Mouse (Mus musculus) limb, embryonic 11.5 days (tissue): ENCODE data around the gene Acvr1. TPM values are rescaled to one million over a fixed set of nuclear protein-coding genes. Genes with fewer than 3 reads are reported as not detected.

Experiments used
- ATAC-seq: fragments of 200-750 bp; cut with Nextera tagmentation; 2 replicates; pipeline ENCODE4 v1.8.0; 2017; ENCODE audit warnings: low read depth; ENCODE audit not compliant: insufficient number of reproducible peaks, low FRiP score, low TSS enrichment
- DNase-seq: peaks from one replicate; pipeline ENCODE4 v3.0.0-alpha.2; 2015; ENCODE audit warnings: low spot score
- H3K27ac ChIP-seq: fragments of 300-500 bp; sonication (generic); replicated peaks from 2 replicates; pipeline ENCODE4 v1.5.1; 2014; ENCODE audit warnings: low read depth, mild to moderate bottlenecking, low read length
- H3K27me3 ChIP-seq: fragments of 300-500 bp; sonication (generic); 2 replicates; pipeline ENCODE4 v1.6.1; 2014; ENCODE audit warnings: mild to moderate bottlenecking, low read length, mixed read lengths; ENCODE audit not compliant: control insufficient read depth, insufficient read depth
- H3K36me3 ChIP-seq: fragments of 300-500 bp; sonication (generic); 2 replicates; pipeline ENCODE4 v1.6.1; 2014; ENCODE audit warnings: mild to moderate bottlenecking, low read length, moderate library complexity, mixed read lengths; ENCODE audit not compliant: control insufficient read depth, insufficient read depth
- H3K4me1 ChIP-seq: fragments of 300-500 bp; sonication (generic); 2 replicates; pipeline ENCODE4 v1.6.1; 2014; ENCODE audit warnings: low read length, mixed read lengths; ENCODE audit not compliant: control insufficient read depth, insufficient read depth
- H3K4me2 ChIP-seq: fragments of 300-500 bp; sonication (generic); 2 replicates; pipeline ENCODE4 v1.6.1; 2014; ENCODE audit warnings: low read depth, mild to moderate bottlenecking, moderate library complexity; ENCODE audit not compliant: severe bottlenecking
- H3K4me3 ChIP-seq: fragments of 300-500 bp; sonication (generic); 2 replicates; pipeline ENCODE4 v1.5.1; 2014; ENCODE audit warnings: low read depth, low read length
- H3K9ac ChIP-seq: fragments of 300-500 bp; sonication (generic); 2 replicates; pipeline ENCODE4 v1.6.1; 2014; ENCODE audit warnings: mild to moderate bottlenecking, low read length
- H3K9me3 ChIP-seq: fragments of 300-500 bp; sonication (generic); 2 replicates; pipeline ENCODE4 v1.6.1; 2016; ENCODE audit warnings: low read length; ENCODE audit not compliant: control insufficient read depth
- WGBS: fragments of 180-500 bp; shearing (Covaris S2); extraction: QIAGEN DNeasy Blood & Tissue Kit; methylation state at CpG from one replicate; pipeline ENCODE4 v1.1.7; 2014; 5-methylcytosine and 5-hydroxymethylcytosine counted together
- polyA plus RNA-seq: library from polyadenylated mRNA; unstranded; fragments of >200 nt; fragmentation: Nextera tagmentation; extraction: Ambion mirVana; gene quantifications from 2 replicates; pipeline ENCODE4 v1.2.1, GENCODE M21; 2014

Acvr1 gene
- polyA plus RNA-seq, 1 experiment from 2014 or later: 5.8 TPM

DNA sequence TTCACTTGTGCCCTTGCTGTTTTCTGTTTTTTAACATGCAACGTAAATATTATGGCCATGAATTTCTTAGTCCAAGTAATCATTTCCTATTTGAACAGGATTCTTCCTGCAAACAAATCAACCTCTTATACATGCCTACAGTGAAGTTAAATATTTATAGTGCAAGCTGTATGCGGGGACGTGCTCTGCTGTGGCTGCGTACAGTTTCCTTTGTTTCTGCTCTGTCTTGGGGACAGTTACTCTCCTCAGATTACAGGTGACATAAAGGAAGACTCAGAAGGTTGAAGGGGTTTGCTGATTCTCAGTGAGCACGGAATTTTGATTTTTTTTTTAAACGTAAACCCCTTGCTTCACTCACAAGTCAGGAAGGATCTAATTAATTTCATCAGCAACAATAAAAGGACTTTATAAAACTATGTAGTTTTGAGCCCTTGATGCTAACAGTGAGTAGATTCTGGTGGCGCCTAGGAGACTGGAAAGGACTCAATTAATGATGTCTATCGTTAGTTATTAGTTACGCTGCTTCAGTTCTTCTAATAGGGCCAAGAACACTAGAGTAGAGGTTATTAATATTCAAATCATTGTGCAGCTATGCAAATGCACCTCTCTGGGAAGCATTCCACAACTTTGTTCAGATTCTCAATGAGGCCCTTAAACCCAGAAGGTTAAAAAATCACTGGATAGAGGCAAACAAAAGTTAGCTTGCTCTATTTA, 189.4 kb downstream of the Acvr1 start:
- H3K4me1 ChIP-seq: no peaks in the 10 kb centered on the region
- no peak overlapping the region for H3K9ac ChIP-seq
- H3K9me3 ChIP-seq: no peaks in the 10 kb centered on the region
- no peak overlapping the region for H3K27ac ChIP-seq
- no peak overlapping the region for H3K4me2 ChIP-seq
- H3K27me3 ChIP-seq: no peaks in the 10 kb centered on the region
- DNase-seq: no peak
- ATAC-seq: no peak
- no peak overlapping the region for H3K4me3 ChIP-seq
- WGBS: 82% methylated on average over 9 of the region's 9 CpGs
- H3K36me3 ChIP-seq: no peaks in the 10 kb centered on the region

DNA sequence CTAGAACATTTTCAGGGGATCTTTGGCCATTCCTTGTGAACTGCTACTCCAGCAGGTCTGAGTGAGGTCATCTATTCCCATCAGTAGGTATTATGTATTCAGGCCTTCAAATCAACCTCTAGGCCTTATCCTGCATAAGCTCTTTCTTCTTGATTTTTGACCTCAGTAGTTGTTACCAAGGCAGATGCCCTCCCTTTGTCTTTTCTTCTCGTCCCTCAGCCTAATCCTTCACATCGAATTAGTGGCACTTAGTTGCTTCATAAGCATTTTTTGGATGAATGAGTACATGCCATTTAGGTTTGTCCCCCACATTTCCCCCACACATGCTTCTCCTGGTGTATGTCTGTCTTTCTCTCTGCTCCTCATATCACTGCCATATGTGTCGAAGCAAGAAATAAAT, 200.8 kb downstream of the Acvr1 start:
- H3K27me3 ChIP-seq: no peaks in the 10 kb centered on the region
- 84% methylated on average over 3 of the region's 3 CpGs for WGBS
- no peaks in the 10 kb centered on the region for H3K9me3 ChIP-seq
- H3K4me1 ChIP-seq: no peaks in the 10 kb centered on the region
- no peak overlapping the region for H3K4me2 ChIP-seq
- DNase-seq: no peak
- no peak overlapping the region for H3K9ac ChIP-seq
- H3K4me3 ChIP-seq: no peak overlapping the region
- no peaks in the 10 kb centered on the region for H3K36me3 ChIP-seq
- no peak for ATAC-seq
- no peak overlapping the region for H3K27ac ChIP-seq

DNA sequence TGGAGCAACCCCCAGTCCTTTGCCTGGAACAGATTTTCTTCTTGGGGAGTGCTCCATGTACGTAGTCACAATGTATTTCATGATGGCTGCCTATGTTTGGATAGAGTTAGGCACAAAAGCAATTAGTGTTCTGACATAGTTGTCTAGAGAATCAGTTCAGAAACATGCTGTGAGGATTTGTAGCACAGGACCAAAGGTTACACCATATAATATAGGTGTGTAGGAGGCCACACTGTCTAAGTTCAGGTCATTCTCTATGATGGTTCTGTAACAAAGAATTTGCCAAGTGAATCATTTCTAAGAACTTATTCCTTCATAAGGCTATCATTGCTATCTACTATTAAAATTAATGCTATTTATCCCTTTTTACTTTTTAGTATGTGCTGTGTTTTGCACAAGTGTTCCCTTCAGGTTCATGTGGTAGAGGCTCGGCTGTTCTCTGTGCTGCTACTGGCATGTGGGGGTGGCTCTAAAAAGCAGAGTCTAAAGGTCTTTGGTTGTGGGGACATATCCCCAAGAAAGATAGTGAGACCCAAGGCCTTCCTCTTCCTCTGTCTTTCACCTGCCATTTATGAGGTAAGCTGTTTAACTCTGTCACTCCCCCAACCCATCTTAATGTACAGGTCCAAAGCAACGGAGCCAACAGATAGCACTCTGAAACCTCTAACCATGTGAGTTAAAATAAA, 205.5 kb downstream of the Acvr1 start:
- H3K9ac ChIP-seq: no peak overlapping the region
- H3K9me3 ChIP-seq: no peaks in the 10 kb centered on the region
- no peaks in the 10 kb centered on the region for H3K36me3 ChIP-seq
- peaks cover 17% of the 10 kb centered on the region for H3K27me3 ChIP-seq
- DNase-seq (no peak), ATAC-seq (no peak)
- no peak overlapping the region for H3K27ac ChIP-seq
- 85% methylated on average over 3 of the region's 3 CpGs for WGBS
- no peak overlapping the region for H3K4me2 ChIP-seq
- H3K4me1 ChIP-seq: no peaks in the 10 kb centered on the region
- H3K4me3 ChIP-seq: no peak overlapping the region

DNA sequence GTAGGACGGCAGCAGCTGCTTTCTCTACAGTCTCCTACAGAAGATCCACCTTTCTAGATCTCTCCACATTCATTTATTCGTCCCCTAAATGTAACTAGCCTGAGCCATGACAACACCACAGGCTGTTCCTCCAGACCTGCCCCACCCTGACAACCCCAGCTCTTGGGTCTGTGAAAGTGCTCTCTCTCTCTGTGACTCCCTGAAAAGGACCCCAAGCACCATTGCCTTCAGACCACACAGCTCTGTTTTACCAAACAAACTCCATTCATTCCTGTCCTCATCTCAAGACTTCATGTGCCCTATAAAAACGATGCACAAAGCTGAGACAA, 208.9 kb downstream of the Acvr1 start:
- 14% methylated on average over 3 of the region's 3 CpGs for WGBS
- no peaks in the 10 kb centered on the region for H3K4me1 ChIP-seq
- DNase-seq (no peak), ATAC-seq (no peak)
- H3K9me3 ChIP-seq: no peaks in the 10 kb centered on the region
- H3K4me2 ChIP-seq: peak overlapping the region; percentile 94
- H3K27me3 ChIP-seq: peaks cover 17% of the 10 kb centered on the region
- H3K36me3 ChIP-seq: no peaks in the 10 kb centered on the region
- no peak overlapping the region for H3K27ac ChIP-seq
- no peak overlapping the region for H3K9ac ChIP-seq
- H3K4me3 ChIP-seq: peak overlapping the region; percentile 38

DNA sequence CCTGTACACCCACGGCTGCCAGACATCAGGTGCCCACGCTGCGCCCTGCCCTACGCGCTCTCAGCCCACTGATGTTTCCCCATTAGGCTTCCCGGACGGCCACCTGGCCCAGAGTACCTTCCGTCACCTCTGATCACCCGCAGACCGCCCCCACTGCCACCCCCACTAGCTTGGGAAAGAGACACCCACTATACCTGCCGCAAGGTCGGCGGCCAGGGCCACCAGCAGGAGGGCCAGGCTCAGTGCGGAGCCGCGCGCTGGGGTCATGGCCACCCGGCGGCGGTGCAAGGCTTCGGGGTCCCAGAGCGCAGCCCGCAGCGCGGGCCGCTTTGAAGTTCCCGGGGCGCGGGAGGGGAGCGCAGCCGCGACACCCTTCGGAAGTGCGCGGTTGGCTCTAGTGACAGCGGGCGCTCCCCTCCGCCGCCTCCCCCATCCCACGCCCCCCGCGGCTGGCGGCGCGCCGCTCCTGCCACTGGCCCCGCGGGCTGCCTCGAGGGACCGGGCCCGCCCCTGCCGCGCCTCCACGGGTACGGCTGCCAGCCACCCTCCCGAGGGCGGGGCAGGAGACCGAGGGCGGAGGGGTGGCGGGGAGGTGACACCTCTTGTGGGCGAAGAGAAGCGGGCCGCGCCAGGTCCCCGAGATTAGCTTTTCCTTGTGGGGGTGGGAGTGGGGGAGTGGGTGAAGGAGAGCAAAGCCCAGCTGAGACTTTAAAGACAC, 209.4 kb downstream of the Acvr1 start, which contains the start of gene Acvr1c:
Gene Acvr1c (minus strand): TSS at position 482 of the 718 bp plus-strand sequence.
- Histone ChIP-seq H3K27me3 (peaks cover 17% of the 10 kb centered on the region), H3K9ac (no peak within 1 kb of the TSS), H3K9me3 (no peaks in the 10 kb centered on the region), H3K4me1 (no peaks in the 10 kb centered on the region), H3K4me3 (peak within 1 kb of the TSS; percentile 38), H3K36me3 (no peaks in the 10 kb centered on the region), H3K27ac (no peak within 1 kb of the TSS), H3K4me2 (peak within 1 kb of the TSS; percentile 94)
- WGBS: under 1% methylated on average over 36 of the region's 65 CpGs
- peak; percentile 57 for ATAC-seq
- DNase-seq: peak; percentile 41

DNA sequence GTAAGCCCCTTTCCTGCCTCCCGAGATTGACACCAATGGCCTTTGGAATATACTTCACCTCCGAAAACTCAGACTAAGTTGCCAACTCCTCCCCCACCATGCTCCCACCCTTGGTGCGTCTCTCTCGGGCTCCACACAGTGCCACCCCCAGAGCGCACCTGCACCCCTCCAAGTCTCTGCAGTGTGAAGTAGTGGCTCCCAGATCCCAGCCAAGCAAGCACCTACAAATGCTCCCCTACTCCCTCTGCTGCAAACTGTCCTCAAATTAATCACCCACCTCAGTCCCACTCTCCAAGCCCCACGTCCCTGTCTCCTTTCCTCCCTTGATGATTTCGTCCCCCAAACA, 209.9 kb downstream of the Acvr1 start:
- Histone ChIP-seq H3K4me2 (peak overlapping the region; percentile 94), H3K4me3 (peak overlapping the region; percentile 38), H3K36me3 (no peaks in the 10 kb centered on the region), H3K9me3 (no peaks in the 10 kb centered on the region), H3K4me1 (no peaks in the 10 kb centered on the region), H3K9ac (no peak overlapping the region), H3K27me3 (peaks cover 17% of the 10 kb centered on the region), H3K27ac (no peak overlapping the region)
- WGBS: 0% methylated on average over 7 of the region's 7 CpGs
- ATAC-seq (peak; percentile 57; the same call in 1 of the 2 replicates), DNase-seq (peak; percentile 29)

DNA sequence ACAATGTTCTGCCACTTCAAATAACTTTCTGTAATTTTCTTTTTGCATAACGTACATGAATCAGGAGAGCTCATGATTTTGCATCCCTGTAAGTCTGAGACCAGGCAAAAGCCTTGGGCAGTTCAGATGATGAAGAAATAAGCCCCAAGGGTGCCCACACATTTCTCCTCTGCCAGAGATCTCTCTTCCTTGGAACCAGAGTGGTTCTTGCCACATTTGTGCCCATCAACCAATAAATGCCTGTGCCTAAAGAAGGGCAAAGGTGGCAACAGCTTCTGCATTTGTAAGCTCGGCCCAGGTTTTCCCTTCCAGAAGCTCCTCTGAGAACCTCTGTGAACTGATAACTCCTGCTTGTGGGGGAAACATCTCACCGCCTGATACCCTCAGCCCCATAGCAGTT, 212.6 kb downstream of the Acvr1 start:
- DNase-seq: no peak
- H3K36me3 ChIP-seq: no peaks in the 10 kb centered on the region
- WGBS: 83% methylated on average over 3 of the region's 3 CpGs
- H3K4me1 ChIP-seq: no peaks in the 10 kb centered on the region
- H3K4me3 ChIP-seq: no peak overlapping the region
- H3K27ac ChIP-seq: no peak overlapping the region
- no peak overlapping the region for H3K4me2 ChIP-seq
- peaks cover 17% of the 10 kb centered on the region for H3K27me3 ChIP-seq
- no peak overlapping the region for H3K9ac ChIP-seq
- ATAC-seq: no peak
- H3K9me3 ChIP-seq: no peaks in the 10 kb centered on the region

DNA sequence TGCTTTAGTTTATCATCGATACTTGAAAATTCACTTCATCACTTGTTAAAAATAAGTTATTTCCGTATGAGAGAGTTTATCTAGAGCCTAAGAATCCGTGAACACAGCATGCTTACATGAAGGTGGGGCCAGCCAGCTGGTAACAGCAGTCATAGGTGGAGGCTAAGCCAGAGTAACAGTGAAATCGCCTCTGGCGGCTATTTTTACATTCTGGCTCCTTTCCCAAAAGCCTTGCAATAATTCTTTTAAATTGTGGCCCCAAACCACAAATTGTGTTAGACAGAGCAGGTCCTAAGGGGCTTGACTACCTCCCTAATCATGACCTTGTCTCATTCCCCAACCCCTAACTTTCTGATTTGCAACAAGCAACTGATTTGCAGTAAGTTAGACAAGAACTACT, 214.1 kb downstream of the Acvr1 start:
- H3K9me3 ChIP-seq: no peaks in the 10 kb centered on the region
- no peak overlapping the region for H3K4me3 ChIP-seq
- H3K4me2 ChIP-seq: no peak overlapping the region
- WGBS: 76% methylated on average over 5 of the region's 5 CpGs
- H3K27ac ChIP-seq: no peak overlapping the region
- no peak for DNase-seq
- H3K27me3 ChIP-seq: peaks cover 9% of the 10 kb centered on the region
- ATAC-seq: no peak
- H3K36me3 ChIP-seq: no peaks in the 10 kb centered on the region
- H3K4me1 ChIP-seq: no peaks in the 10 kb centered on the region
- no peak overlapping the region for H3K9ac ChIP-seq
